Mouse (Mus musculus): ENCODE measurements around the gene Olfr398.

The Olfr398 gene

DNA sequence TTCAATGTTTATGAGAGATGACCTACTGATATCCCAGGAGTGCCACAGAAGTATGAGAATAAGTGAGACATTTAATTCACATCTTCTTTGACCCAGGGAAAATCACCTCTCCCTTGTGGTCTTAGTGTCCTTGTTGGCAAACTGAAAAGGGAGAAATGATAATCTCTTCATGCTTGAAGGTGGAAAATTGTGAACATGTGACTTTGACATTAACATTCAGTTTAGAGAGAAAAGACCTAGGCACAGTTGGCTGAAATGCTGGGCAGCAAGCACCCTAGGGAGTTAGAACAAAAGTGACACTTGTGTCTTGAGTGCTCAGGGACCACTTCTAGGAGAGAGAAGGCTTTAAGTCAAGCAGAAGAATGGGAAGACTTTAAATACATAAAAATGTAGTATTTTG, at the start of gene Olfr398:
Olfr398 (minus strand) TSS at position 101 of the 400 bp plus-strand sequence.
- no peak for DNase-seq

DNA sequence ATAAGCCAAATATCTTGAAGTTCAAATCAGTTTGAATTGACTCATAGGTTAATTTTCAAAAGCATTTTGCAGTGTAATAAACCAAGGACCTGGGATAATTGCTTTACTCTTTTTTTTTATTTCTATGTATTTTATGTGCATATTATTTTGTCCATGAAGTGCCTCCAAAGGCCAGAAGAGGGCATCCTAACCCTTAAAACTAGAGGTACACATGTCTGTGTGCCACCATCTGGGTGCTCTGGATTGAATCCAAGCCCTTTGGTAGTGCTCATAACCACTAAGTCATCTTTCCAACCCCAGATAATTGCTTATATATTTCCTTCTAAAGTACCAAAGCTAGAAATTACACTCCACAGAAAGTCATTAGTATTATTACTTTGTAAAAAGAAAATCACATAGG, 2.9 kb upstream of the Olfr398 start:
- DNase-seq: peak; percentile 3

DNA sequence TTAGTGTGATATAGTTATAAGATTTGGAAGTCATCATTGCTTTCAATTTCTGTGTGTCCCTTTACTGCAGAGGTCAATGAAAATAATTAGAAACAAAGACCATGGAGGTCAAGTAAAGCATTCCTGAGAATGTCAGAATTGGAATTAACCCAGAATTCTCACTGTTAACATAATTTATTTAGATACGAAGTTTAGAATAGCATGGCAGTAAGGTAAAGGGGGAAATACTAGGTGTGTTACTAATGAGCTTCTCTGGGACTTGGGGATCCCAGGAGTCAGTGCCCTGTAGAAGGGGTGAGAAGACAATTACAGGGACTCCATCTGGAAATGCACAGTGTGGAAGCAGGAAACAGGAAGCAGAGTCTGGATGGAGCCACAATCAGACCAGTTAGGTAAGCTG, 29.7 kb downstream of the Olfr398 start, which contains the start of gene Olfr397:
Olfr397 (plus strand) TSS at position 301 of the 400 bp plus-strand sequence.
- no peak for DNase-seq

DNA sequence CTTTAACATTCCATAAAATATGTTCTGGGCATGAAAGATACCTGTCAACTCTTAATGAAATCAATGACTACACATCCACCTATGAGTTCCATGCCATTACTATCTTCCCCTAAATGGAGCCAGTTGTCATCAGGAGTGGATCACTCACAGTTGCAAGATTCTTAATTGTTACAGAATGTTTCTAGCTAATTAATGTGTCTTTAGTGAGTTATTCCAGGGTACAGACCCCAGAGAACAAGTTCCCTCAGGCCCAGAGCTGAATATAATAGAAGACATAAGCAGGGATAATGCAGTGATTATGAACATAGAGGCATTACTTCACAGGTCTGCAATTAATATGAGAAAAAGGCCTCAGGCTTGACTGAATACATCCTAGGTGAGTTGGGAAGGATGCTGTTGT, 53.8 kb downstream of the Olfr398 start, which contains the start of gene Olfr23:
Olfr23 (plus strand) TSS at position 301 of the 400 bp plus-strand sequence.
- no peak for DNase-seq

All from kidney, adult 11 months (tissue).